Comparison of ENCODE assay signal across 19 mouse cellular contexts in genomic region chr9:103153286-103153685, GRCm38 (mm10). TPM values are rescaled to one million over a fixed set of nuclear protein-coding genes. Genes with fewer than 3 reads are reported as not detected.
DNase-seq lines count a peak whose midpoint lies in the region; ATAC-seq and TF ChIP-seq lines count a peak whose summit lies in the region.
"Had no signal": no experiment of that assay in that cellular context is flagged by ENCODE, and none has a peak within 500 bp of the region (broad histone marks: within the 10 kb centered on the region; RNA-seq: fewer than 3 reads in every experiment).

No protein-coding gene starts in this region.

- no peaks in the 10 kb centered on the region for H3K9me3 ChIP-seq in forebrain, embryonic 13.5 days (replicated peaks)
- H3K9me3 ChIP-seq in forebrain, embryonic 11.5 days (ENCODE audit: control insufficient read depth, low read length), result no peaks in the 10 kb centered on the region
- no peaks in the 10 kb centered on the region for H3K9me3 ChIP-seq in midbrain, embryonic 16.5 days (replicated peaks; ENCODE audit: control insufficient read depth, low read length, poor library complexity, severe bottlenecking)
- H3K9me3 ChIP-seq: embryonic facial prominence, embryonic 13.5 days; heart, embryonic 10.5 days; limb, embryonic 15.5 days; liver, embryonic 15.5 days; neural tube, embryonic 12.5 days had no signal

- H3K36me3 ChIP-seq in forebrain, embryonic 13.5 days (ENCODE audit: poor library complexity, severe bottlenecking), result peaks cover 19% of the 10 kb centered on the region
- H3K36me3 ChIP-seq in forebrain, embryonic 11.5 days (ENCODE audit: control insufficient read depth, insufficient read depth, low read length), result no peaks in the 10 kb centered on the region
- H3K36me3 ChIP-seq in midbrain, embryonic 16.5 days (ENCODE audit: control insufficient read depth, insufficient read depth, low read length), result peaks cover 5% of the 10 kb centered on the region; the same call in 1 of the 2 replicates
- H3K36me3 ChIP-seq: embryonic facial prominence, embryonic 13.5 days; heart, embryonic 10.5 days; limb, embryonic 15.5 days; liver, embryonic 15.5 days had no signal

- no peak overlapping the region for H3K4me2 ChIP-seq in forebrain, embryonic 13.5 days
- H3K4me2 ChIP-seq in forebrain, embryonic 11.5 days (ENCODE audit: low read depth, low read length, severe bottlenecking), result no peak overlapping the region
- H3K4me2 ChIP-seq in midbrain, embryonic 16.5 days (ENCODE audit: low read length), result no peak overlapping the region
- H3K4me2 ChIP-seq: embryonic facial prominence, embryonic 13.5 days; limb, embryonic 15.5 days; liver, embryonic 15.5 days; neural tube, embryonic 12.5 days had no signal

- WGBS in forebrain, embryonic 13.5 days, result 64% methylated on average over 5 of the region's 5 CpGs
- 85% methylated on average over 5 of the region's 5 CpGs for WGBS in forebrain, embryonic 11.5 days
- 60% methylated on average over 5 of the region's 5 CpGs for WGBS in midbrain, embryonic 16.5 days

- TF ChIP-seq CTCF in layer of hippocampus, adult 2 months (conservative IDR thresholded peaks at IDR 0.05), result no peak
- no peak for TF ChIP-seq CTCF in brain, embryonic 14.5 days (IDR thresholded peaks at IDR 0.05; ENCODE audit: borderline replicate concordance, extremely low read depth, insufficient read depth, insufficient read length)

- no peak for TF ChIP-seq POLR2A in brain, embryonic 14.5 days (IDR thresholded peaks at IDR 0.05; ENCODE audit: borderline replicate concordance, extremely low read depth, insufficient read depth, insufficient read length, poor library complexity, severe bottlenecking)

- H3K27me3 ChIP-seq in forebrain, embryonic 13.5 days, result no peaks in the 10 kb centered on the region
- H3K27me3 ChIP-seq in forebrain, embryonic 11.5 days (ENCODE audit: control insufficient read depth, insufficient read depth, low read length), result no peaks in the 10 kb centered on the region
- H3K27me3 ChIP-seq in midbrain, embryonic 16.5 days (ENCODE audit: control insufficient read depth, insufficient read depth, low read depth, low read length), result no peaks in the 10 kb centered on the region
- H3K27me3 ChIP-seq: embryonic facial prominence, embryonic 13.5 days; limb, embryonic 15.5 days; liver, embryonic 15.5 days; neural tube, embryonic 12.5 days had no signal

- H3K9ac ChIP-seq in forebrain, embryonic 13.5 days, result no peak overlapping the region
- H3K9ac ChIP-seq in forebrain, embryonic 11.5 days (ENCODE audit: low read length), result no peak overlapping the region
- H3K9ac ChIP-seq in midbrain, embryonic 16.5 days (ENCODE audit: low read depth, low read length), result no peak overlapping the region
- H3K9ac ChIP-seq: embryonic facial prominence, embryonic 13.5 days; limb, embryonic 15.5 days; liver, embryonic 15.5 days; neural tube, embryonic 12.5 days had no signal

- no peak for ATAC-seq in forebrain, embryonic 13.5 days
- no peak for ATAC-seq in forebrain, embryonic 11.5 days (replicated peaks; ENCODE audit: low FRiP score)
- peak; percentile 37; the same call in 1 of the 2 replicates for ATAC-seq in midbrain, embryonic 16.5 days

- H3K4me1 ChIP-seq in forebrain, embryonic 13.5 days, result peaks cover 13% of the 10 kb centered on the region
- H3K4me1 ChIP-seq in forebrain, embryonic 11.5 days (replicated peaks; ENCODE audit: control insufficient read depth, insufficient read depth, low read length), result 0 out of 2 replicates have a peak, but pooled peaks cover under 1% of the 10 kb centered on the region
- H3K4me1 ChIP-seq in midbrain, embryonic 16.5 days (ENCODE audit: control insufficient read depth, insufficient read depth, low read length), result peaks cover under 1% of the 10 kb centered on the region; the same call in 1 of the 2 replicates
- H3K4me1 ChIP-seq: embryonic facial prominence, embryonic 13.5 days; limb, embryonic 15.5 days; liver, embryonic 15.5 days had no signal

- H3K27ac ChIP-seq in forebrain, embryonic 13.5 days, result peak overlapping the region; percentile 45; the same call in 1 of the 2 replicates
- H3K27ac ChIP-seq in forebrain, embryonic 11.5 days (ENCODE audit: low read depth, low read length), result no peak overlapping the region
- H3K27ac ChIP-seq in layer of hippocampus, adult 2 months, result 0 out of 2 replicates have a peak overlapping the region, but pooled peaks have one; percentile 36
- peak overlapping the region; percentile 5; the same call in 1 of the 2 replicates for H3K27ac ChIP-seq in midbrain, embryonic 16.5 days (ENCODE audit: low read length)
- H3K27ac ChIP-seq: embryonic facial prominence, embryonic 13.5 days; heart, embryonic 10.5 days; limb, embryonic 15.5 days; liver, embryonic 15.5 days; neural tube, embryonic 12.5 days had no signal

- H3K4me3 ChIP-seq in forebrain, embryonic 13.5 days, result no peak overlapping the region
- no peak overlapping the region for H3K4me3 ChIP-seq in forebrain, embryonic 11.5 days (ENCODE audit: low read depth, low read length)
- H3K4me3 ChIP-seq in layer of hippocampus, adult 2 months, result no peak overlapping the region
- no peak overlapping the region for H3K4me3 ChIP-seq in midbrain, embryonic 16.5 days (ENCODE audit: low read depth, low read length)
- H3K4me3 ChIP-seq: embryonic facial prominence, embryonic 13.5 days; heart, embryonic 10.5 days; limb, embryonic 15.5 days; liver, embryonic 15.5 days; neural tube, embryonic 12.5 days had no signal

- no peak for DNase-seq in forebrain, embryonic 11.5 days (ENCODE audit: low spot score)
- no peak for DNase-seq in layer of hippocampus, adult 2 months (ENCODE audit: low spot score in 2 of 2)
- DNase-seq in layer of hippocampus, postnatal 36 days, result no peak
- peak; percentile 65 for DNase-seq in brain, embryonic 14.5 days (ENCODE audit: low read depth)
- DNase-seq in thymus, postnatal 4 days, result no peak
- DNase-seq: adrenal gland, postnatal 25 days; cerebellum, adult 9-11 months; gastrocnemius, postnatal 36 days; kidney, adult 11 months; right cerebral cortex, postnatal 14 days; spleen, adult 18-20 months; thymus, postnatal 36 days had no signal

RNA-seq across cellular contexts. Expression of gene Rab6b, which starts 41.7 kb away (rescaled TPM):
- polyA plus RNA-seq in forebrain, embryonic 13.5 days (2015; fragmentation: Nextera tagmentation; extraction: Ambion mirVana), result 38.5 TPM in 2 replicates
- polyA plus RNA-seq in forebrain, embryonic 11.5 days (2014; fragmentation: Nextera tagmentation; extraction: Ambion mirVana), result 12.5 and 13.6 TPM in 2 replicates
- total RNA-seq in layer of hippocampus, adult 2 months (2021), result 100 to 1,000 TPM; 429 to 449 TPM
- total RNA-seq in layer of hippocampus, postnatal 36 days (2021), result 100 to 1,000 TPM; 439 to 461 TPM
- 54.5 and 125 TPM in 2 replicates for polyA plus RNA-seq in brain, embryonic 14.5 days (2012; rRNA removed)
- polyA plus RNA-seq in midbrain, embryonic 16.5 days (2015; fragmentation: Nextera tagmentation; extraction: Ambion mirVana), result 108 and 126 TPM in 2 replicates

RNA-seq across cellular contexts. Expression of gene Srprb, which starts 48.7 kb away (rescaled TPM):
- 47.5 and 55.1 TPM in 2 replicates for polyA plus RNA-seq in forebrain, embryonic 13.5 days (2015; fragmentation: Nextera tagmentation; extraction: Ambion mirVana)
- polyA plus RNA-seq in forebrain, embryonic 11.5 days (2014; fragmentation: Nextera tagmentation; extraction: Ambion mirVana), result 59.4 and 66.6 TPM in 2 replicates
- 10 to 100 TPM; 18.5 to 21.0 TPM for total RNA-seq in layer of hippocampus, adult 2 months (2021)
- total RNA-seq in layer of hippocampus, postnatal 36 days (2021), result 10 to 100 TPM; 21.0 to 22.3 TPM
- polyA plus RNA-seq in brain, embryonic 14.5 days (2012; rRNA removed), result 58.0 and 59.4 TPM in 2 replicates
- polyA plus RNA-seq in midbrain, embryonic 16.5 days (2015; fragmentation: Nextera tagmentation; extraction: Ambion mirVana), result 56.0 and 60.7 TPM in 2 replicates
